Mouse (Mus musculus) splenic B cell, adult 2 months (primary cell): ENCODE measurements around the gene Dirc2.

Experiments
- DNase-seq: peaks from one replicate; pipeline ENCODE4 v3.0.0-alpha.2; 2011; ENCODE audit warnings: low read depth, low spot score
- H3K27me3 ChIP-seq: 2 replicates; pipeline ENCODE4 v1.6.1; 2012; ENCODE audit warnings: mild to moderate bottlenecking, low read length, moderate library complexity, mixed read lengths; ENCODE audit not compliant: control insufficient read depth, poor library complexity, insufficient read depth, severe bottlenecking
- H3K36me3 ChIP-seq: 2 replicates; pipeline ENCODE4 v1.6.1; 2012; ENCODE audit warnings: mild to moderate bottlenecking, low read length, moderate library complexity, mixed read lengths; ENCODE audit not compliant: control insufficient read depth, poor library complexity, insufficient read depth, severe bottlenecking

Gene Dirc2

GRCm38 (mm10) chr16:35703763-35704679 is 65.1 kb downstream of the Dirc2 start:
- DNase-seq, result no peak
- Histone ChIP-seq H3K36me3 (peaks cover 2% of the 10 kb centered on the region; the same call in 1 of the 2 replicates), H3K27me3 (no peaks in the 10 kb centered on the region)

GRCm38 (mm10) chr16:35701823-35702222 is 67.3 kb downstream of the Dirc2 start:
- Histone ChIP-seq H3K36me3 (peaks cover 2% of the 10 kb centered on the region; the same call in 1 of the 2 replicates), H3K27me3 (no peaks in the 10 kb centered on the region)
- DNase-seq, result no peak

- Histone ChIP-seq H3K36me3 (no peaks in the 10 kb centered on the region), H3K27me3 (no peaks in the 10 kb centered on the region)
- peak; percentile 73 for DNase-seq
These were observed 73.1 kb downstream of the Dirc2 start for GRCm38 (mm10) chr16:35696103-35696502.

GRCm38 (mm10) chr16:35694250-35694846 is 74.8 kb downstream of the Dirc2 start:
- DNase-seq, result no peak
- Histone ChIP-seq H3K27me3 (no peaks in the 10 kb centered on the region), H3K36me3 (no peaks in the 10 kb centered on the region)

- Histone ChIP-seq H3K36me3 (no peaks in the 10 kb centered on the region), H3K27me3 (no peaks in the 10 kb centered on the region)
- DNase-seq, result no peak
These were observed 77.5 kb downstream of the Dirc2 start for GRCm38 (mm10) chr16:35691606-35692005.

GRCm38 (mm10) chr16:35686491-35686890 is 82.7 kb downstream of the Dirc2 start:
- Histone ChIP-seq H3K36me3 (no peaks in the 10 kb centered on the region), H3K27me3 (no peaks in the 10 kb centered on the region)
- no peak for DNase-seq

GRCm38 (mm10) chr16:35685027-35685426 is 84.1 kb downstream of the Dirc2 start:
- H3K27me3 ChIP-seq, result no peaks in the 10 kb centered on the region
- no peaks in the 10 kb centered on the region for H3K36me3 ChIP-seq
- DNase-seq, result no peak

- Histone ChIP-seq H3K36me3 (no peaks in the 10 kb centered on the region), H3K27me3 (no peaks in the 10 kb centered on the region)
- peak; percentile 13 for DNase-seq
These were observed 87.6 kb downstream of the Dirc2 start for GRCm38 (mm10) chr16:35681327-35682108.

GRCm38 (mm10) chr16:35678476-35678875 is 90.7 kb downstream of the Dirc2 start:
- DNase-seq, result no peak
- Histone ChIP-seq H3K36me3 (no peaks in the 10 kb centered on the region), H3K27me3 (no peaks in the 10 kb centered on the region)

GRCm38 (mm10) chr16:35677511-35678113 is 91.5 kb downstream of the Dirc2 start:
- H3K36me3 ChIP-seq, result no peaks in the 10 kb centered on the region
- DNase-seq, result no peak
- H3K27me3 ChIP-seq, result no peaks in the 10 kb centered on the region

- H3K27me3 ChIP-seq, result no peaks in the 10 kb centered on the region
- no peak for DNase-seq
- no peaks in the 10 kb centered on the region for H3K36me3 ChIP-seq
These were observed 104.3 kb downstream of the Dirc2 start for GRCm38 (mm10) chr16:35664847-35665246.

- no peaks in the 10 kb centered on the region for H3K36me3 ChIP-seq
- no peaks in the 10 kb centered on the region for H3K27me3 ChIP-seq
- DNase-seq, result no peak
These were observed 105.2 kb downstream of the Dirc2 start for GRCm38 (mm10) chr16:35663831-35664414.

GRCm38 (mm10) chr16:35660222-35660621 is 108.9 kb downstream of the Dirc2 start:
- no peaks in the 10 kb centered on the region for H3K36me3 ChIP-seq
- DNase-seq, result no peak
- no peaks in the 10 kb centered on the region for H3K27me3 ChIP-seq

GRCm38 (mm10) chr16:35653951-35654350 is 115.2 kb downstream of the Dirc2 start:
- DNase-seq, result no peak
- Histone ChIP-seq H3K27me3 (no peaks in the 10 kb centered on the region), H3K36me3 (no peaks in the 10 kb centered on the region)
